Mouse (Mus musculus): ENCODE measurements around the gene 4632433K11Rik. TPM values are rescaled to one million over a fixed set of nuclear protein-coding genes. Genes with fewer than 3 reads are reported as not detected.

The 4632433K11Rik gene
- total and polyA plus RNA-seq, 3 experiments = not detected

GRCm38 (mm10) chr7:5021197-5021596 lies 12.7 kb upstream of the 4632433K11Rik start:
- Histone ChIP-seq H3K79me2 (replicated peaks; ENCODE audit: control insufficient read depth, extremely low read depth, insufficient read depth, poor library complexity, severe bottlenecking) (peaks cover 33% of the 10 kb centered on the region), H3K36me3 (replicated peaks in 1 of 2; ENCODE audit: control insufficient read depth in 1 of 2, insufficient read depth in 1 of 2, low read length in 1 of 2) (peaks cover 39 to 62% of the 10 kb centered on the region in 2 experiments), H3K4me3 (replicated peaks in 1 of 3; ENCODE audit: low read depth in 2 of 3, low read length in 2 of 3, poor library complexity in 1 of 3) (peak overlapping the region; percentile 81 to 82 (median 81)), H3K9ac (ENCODE audit: insufficient read depth, low read depth) (peak overlapping the region; percentile 98), H3K9me3 (replicated peaks; ENCODE audit: low read length) (peaks cover 6% of the 10 kb centered on the region), H3K4me1 (ENCODE audit: control insufficient read depth in 1 of 2, insufficient read depth in 2 of 2) (peaks cover 0 to 31% of the 10 kb centered on the region in 2 experiments; a peak in 2 of 4 replicates), H3K4me2 (ENCODE audit: insufficient read depth, low read depth, poor library complexity, severe bottlenecking) (peak overlapping the region; percentile 83), H3K27ac (ENCODE audit: insufficient read depth, low read depth) (no peak overlapping the region), H3K27me3 (replicated peaks) (no peaks in the 10 kb centered on the region)
- dilution Hi-C loops (cut with MboI; ENCODE audit: extremely low pct_ligation_motif_present, extremely low pct_unique_long_range_greater_than_20kb, low sequenced_read_pairs) (no loop called here), in situ Hi-C loops (cut with MboI; ENCODE audit: low pct_ligation_motif_present, low pct_unique_long_range_greater_than_20kb, low sequenced_read_pairs) (no loop called here)
- TF ChIP-seq MXI1 (IDR thresholded peaks at IDR 0.05; ENCODE audit: low read depth, low read length) = no peak
- no peak for TF ChIP-seq USF1 (IDR thresholded peaks at IDR 0.05; ENCODE audit: low read depth, low read length)
- no peak for TF ChIP-seq ZMIZ1 (IDR thresholded peaks at IDR 0.05; ENCODE audit: low read depth, low read length)
- TF ChIP-seq POLR2A (IDR thresholded peaks at IDR 0.05; ENCODE audit: low read depth, low read length) = no peak
- no peak for TF ChIP-seq PAX5 (IDR thresholded peaks at IDR 0.05; ENCODE audit: low read length)
- no peak for TF ChIP-seq JUND (conservative IDR thresholded peaks at IDR 0.05; ENCODE audit: low read depth, low read length)
- DNase-seq (ENCODE audit: extremely low read depth) = no peak

GRCm38 (mm10) chr7:5029543-5029942 lies 4.4 kb upstream of the 4632433K11Rik start:
- peaks cover 33% of the 10 kb centered on the region for H3K9me3 ChIP-seq (replicated peaks; ENCODE audit: low read length)
- DNase-seq (ENCODE audit: extremely low read depth) = no peak
- no peak overlapping the region for H3K4me2 ChIP-seq (ENCODE audit: insufficient read depth, low read depth, poor library complexity, severe bottlenecking)
- no peaks in the 10 kb centered on the region for H3K4me1 ChIP-seq (ENCODE audit: control insufficient read depth in 1 of 2, insufficient read depth in 2 of 2)
- peaks cover 5% of the 10 kb centered on the region; the same call in 1 of the 2 replicates for H3K79me2 ChIP-seq (replicated peaks; ENCODE audit: control insufficient read depth, extremely low read depth, insufficient read depth, poor library complexity, severe bottlenecking)
- no peak for TF ChIP-seq MAZ (IDR thresholded peaks at IDR 0.05; ENCODE audit: low read depth, low read length)
- no peak for TF ChIP-seq BHLHE40 (IDR thresholded peaks at IDR 0.05; ENCODE audit: low read depth, low read length)
- TF ChIP-seq GABPA (IDR thresholded peaks at IDR 0.05; ENCODE audit: insufficient replicate concordance, low read depth, low read length) = no peak
- TF ChIP-seq KAT2A (IDR thresholded peaks at IDR 0.05; ENCODE audit: insufficient replicate concordance, low read length) = no peak
- no peak for TF ChIP-seq MEF2A (IDR thresholded peaks at IDR 0.05; ENCODE audit: borderline replicate concordance, low read depth, low read length)
- H3K27me3 ChIP-seq (replicated peaks) = no peaks in the 10 kb centered on the region
- H3K4me3 ChIP-seq (replicated peaks in 1 of 3; ENCODE audit: low read depth in 2 of 3, low read length in 2 of 3, poor library complexity in 1 of 3) = peak overlapping the region in 1 of 3 experiments; percentile 13
- dilution Hi-C loops (cut with MboI; ENCODE audit: extremely low pct_ligation_motif_present, extremely low pct_unique_long_range_greater_than_20kb, low sequenced_read_pairs) (no loop called here), in situ Hi-C loops (cut with MboI; ENCODE audit: low pct_ligation_motif_present, low pct_unique_long_range_greater_than_20kb, low sequenced_read_pairs) (no loop called here)
- no peak overlapping the region for H3K27ac ChIP-seq (ENCODE audit: insufficient read depth, low read depth)
- H3K9ac ChIP-seq (ENCODE audit: insufficient read depth, low read depth) = no peak overlapping the region
- H3K36me3 ChIP-seq (replicated peaks in 1 of 2; ENCODE audit: control insufficient read depth in 1 of 2, insufficient read depth in 1 of 2, low read length in 1 of 2) = peaks cover 69 to 94% of the 10 kb centered on the region in 2 experiments

GRCm38 (mm10) chr7:5029946-5030345 lies 4.0 kb upstream of the 4632433K11Rik start:
- no peak for TF ChIP-seq CHD2 (IDR thresholded peaks at IDR 0.05; ENCODE audit: low read length)
- dilution Hi-C loops (cut with MboI; ENCODE audit: extremely low pct_ligation_motif_present, extremely low pct_unique_long_range_greater_than_20kb, low sequenced_read_pairs) = no loop called here
- H3K36me3 ChIP-seq (replicated peaks in 1 of 2; ENCODE audit: control insufficient read depth in 1 of 2, insufficient read depth in 1 of 2, low read length in 1 of 2) = peaks cover 67 to 94% of the 10 kb centered on the region in 2 experiments

More at GRCm38 (mm10) chr7:5029946-5030345, 4.0 kb upstream of the 4632433K11Rik start:
- H3K79me2 ChIP-seq (replicated peaks; ENCODE audit: control insufficient read depth, extremely low read depth, insufficient read depth, poor library complexity, severe bottlenecking) = 0 out of 2 replicates have a peak, but pooled peaks cover 5% of the 10 kb centered on the region
- DNase-seq (ENCODE audit: extremely low read depth) = no peak
- H3K27me3 ChIP-seq (replicated peaks) = no peaks in the 10 kb centered on the region
- H3K4me2 ChIP-seq (ENCODE audit: insufficient read depth, low read depth, poor library complexity, severe bottlenecking) = no peak overlapping the region
- peak overlapping the region in 1 of 3 experiments; percentile 13 for H3K4me3 ChIP-seq (replicated peaks in 1 of 3; ENCODE audit: low read depth in 2 of 3, low read length in 2 of 3, poor library complexity in 1 of 3)
- no peaks in the 10 kb centered on the region for H3K4me1 ChIP-seq (ENCODE audit: control insufficient read depth in 1 of 2, insufficient read depth in 2 of 2)
- peaks cover 33% of the 10 kb centered on the region for H3K9me3 ChIP-seq (replicated peaks; ENCODE audit: low read length)
- no peak overlapping the region for H3K27ac ChIP-seq (ENCODE audit: insufficient read depth, low read depth)
- in situ Hi-C loops (cut with MboI; ENCODE audit: low pct_ligation_motif_present, low pct_unique_long_range_greater_than_20kb, low sequenced_read_pairs) = no loop called here
- H3K9ac ChIP-seq (ENCODE audit: insufficient read depth, low read depth) = no peak overlapping the region
